ENCODE assay signal across 11 mouse cellular contexts in genomic region chr12:108706129-108706528, GRCm38 (mm10). TPM values are rescaled to one million over a fixed set of nuclear protein-coding genes. Genes with fewer than 3 reads are reported as not detected.
A peak's percentile ranks its signal among the peaks of the same experiment; 100 is the strongest.
DNase-seq lines count a peak whose midpoint lies in the region; ATAC-seq and TF ChIP-seq lines count a peak whose summit lies in the region.
"Had no signal": no experiment of that assay in that cellular context is flagged by ENCODE, and none has a peak within 500 bp of the region (broad histone marks: within the 10 kb centered on the region; RNA-seq: fewer than 3 reads in every experiment).

No protein-coding gene starts in this region.

- 47% methylated on average over 7 of the region's 7 CpGs for WGBS in intestine, postnatal 0 days
- 44% methylated on average over 7 of the region's 7 CpGs for WGBS in intestine, embryonic 15.5 days
- 35% methylated on average over 7 of the region's 7 CpGs for WGBS in stomach, postnatal 0 days

- H3K27me3 ChIP-seq in intestine, postnatal 0 days (replicated peaks; ENCODE audit: control insufficient read depth, insufficient read depth, low read length) = 0 out of 2 replicates have a peak, but pooled peaks cover 6% of the 10 kb centered on the region
- peaks cover 18% of the 10 kb centered on the region for H3K27me3 ChIP-seq in intestine, embryonic 15.5 days (replicated peaks)
- no peaks in the 10 kb centered on the region for H3K27me3 ChIP-seq in stomach, postnatal 0 days (ENCODE audit: control insufficient read depth, insufficient read depth, low read length)

- no peak for ATAC-seq in CD4-positive, CD25-positive, alpha-beta regulatory T cell, adult 4 months
- no peak for ATAC-seq in intestine, postnatal 0 days
- no peak for ATAC-seq in intestine, embryonic 15.5 days
- ATAC-seq in stomach, postnatal 0 days (ENCODE audit: low FRiP score, low TSS enrichment) = no peak

- DNase-seq in CD4-positive, CD25-positive, alpha-beta regulatory T cell, adult 2 months (ENCODE audit: low read depth, low spot score) = peak; percentile 63
- peak; percentile 30 for DNase-seq in thymus, postnatal 0 days (ENCODE audit: low spot score)
- no peak for DNase-seq in thymus, postnatal 4 days
- peak; percentile 15 for DNase-seq in stomach, postnatal 0 days (ENCODE audit: low spot score)
- DNase-seq in gastrocnemius, adult 18-20 months (ENCODE audit: low spot score) = no peak
- DNase-seq: adrenal gland, adult 8-10 months; heart, postnatal 36 days had no signal

- no peak overlapping the region for H3K4me3 ChIP-seq in intestine, postnatal 0 days (ENCODE audit: low read depth, low read length)
- H3K4me3 ChIP-seq in intestine, embryonic 15.5 days (replicated peaks) = no peak overlapping the region
- no peak overlapping the region for H3K4me3 ChIP-seq in stomach, postnatal 0 days (ENCODE audit: low read depth, low read length)
- H3K4me3 ChIP-seq: neural tube, embryonic 13.5 days had no signal

- TF ChIP-seq CTCF in intestine, postnatal 0 days (IDR thresholded peaks at IDR 0.05; ENCODE audit: low read depth) = peak; percentile 69
- peak; percentile 67 for TF ChIP-seq CTCF in stomach, postnatal 0 days (IDR thresholded peaks at IDR 0.05; ENCODE audit: low read depth)

- no peak overlapping the region for H3K9ac ChIP-seq in intestine, postnatal 0 days (ENCODE audit: low read depth, low read length)
- H3K9ac ChIP-seq in intestine, embryonic 15.5 days = no peak overlapping the region
- no peak overlapping the region for H3K9ac ChIP-seq in stomach, postnatal 0 days (ENCODE audit: low read length)
- H3K9ac ChIP-seq: neural tube, embryonic 13.5 days had no signal

- H3K36me3 ChIP-seq in intestine, postnatal 0 days (ENCODE audit: control insufficient read depth, insufficient read depth) = no peaks in the 10 kb centered on the region
- no peaks in the 10 kb centered on the region for H3K36me3 ChIP-seq in intestine, embryonic 15.5 days
- H3K36me3 ChIP-seq in stomach, postnatal 0 days (ENCODE audit: control insufficient read depth, insufficient read depth, low read length) = no peaks in the 10 kb centered on the region
- H3K36me3 ChIP-seq: neural tube, embryonic 13.5 days had no signal

- no peak overlapping the region for H3K4me2 ChIP-seq in intestine, postnatal 0 days (replicated peaks; ENCODE audit: low read depth)
- H3K4me2 ChIP-seq in intestine, embryonic 15.5 days (replicated peaks) = no peak overlapping the region
- H3K4me2 ChIP-seq in stomach, postnatal 0 days (replicated peaks; ENCODE audit: low read depth) = no peak overlapping the region
- H3K4me2 ChIP-seq: neural tube, embryonic 13.5 days had no signal

- 0 out of 2 replicates have a peak, but pooled peaks cover 1% of the 10 kb centered on the region for H3K4me1 ChIP-seq in intestine, postnatal 0 days (replicated peaks; ENCODE audit: control insufficient read depth, insufficient read depth, low read length)
- peaks cover 8% of the 10 kb centered on the region; the same call in 1 of the 2 replicates for H3K4me1 ChIP-seq in intestine, embryonic 15.5 days (replicated peaks)
- no peaks in the 10 kb centered on the region for H3K4me1 ChIP-seq in stomach, postnatal 0 days (replicated peaks; ENCODE audit: control insufficient read depth, insufficient read depth)

- no peak overlapping the region for H3K27ac ChIP-seq in intestine, postnatal 0 days (ENCODE audit: low read depth, low read length)
- no peak overlapping the region for H3K27ac ChIP-seq in intestine, embryonic 15.5 days
- H3K27ac ChIP-seq in stomach, postnatal 0 days (replicated peaks) = no peak overlapping the region
- H3K27ac ChIP-seq: neural tube, embryonic 13.5 days had no signal

- no peak for TF ChIP-seq EP300 in stomach, postnatal 0 days (optimal IDR thresholded peaks at IDR 0.05)

- H3K9me3 ChIP-seq in intestine, postnatal 0 days (ENCODE audit: control insufficient read depth) = no peaks in the 10 kb centered on the region
- H3K9me3 ChIP-seq in intestine, embryonic 15.5 days = no peaks in the 10 kb centered on the region
- no peaks in the 10 kb centered on the region for H3K9me3 ChIP-seq in stomach, postnatal 0 days (ENCODE audit: control insufficient read depth, low read length)
- H3K9me3 ChIP-seq: neural tube, embryonic 13.5 days had no signal

RNA-seq across cellular contexts. Expression of gene Degs2, which starts 4.0 kb away (rescaled TPM):
- 1 to 10 TPM; 7.4 to 7.8 TPM for polyA plus RNA-seq in CD4-positive, CD25-positive, alpha-beta regulatory T cell, adult 4 months (2017; shearing (Covaris generic))
- polyA plus RNA-seq in intestine, postnatal 0 days (2015; fragmentation: Nextera tagmentation; extraction: Ambion mirVana) = 264 and 273 TPM in 2 replicates
- 88.3 and 109 TPM in 2 replicates for polyA plus RNA-seq in intestine, embryonic 15.5 days (2015; fragmentation: Nextera tagmentation; extraction: Ambion mirVana)
- polyA plus RNA-seq in thymus, postnatal 0 days (2015; fragmentation: Nextera tagmentation; extraction: Ambion mirVana) = 16.3 and 16.6 TPM in 2 replicates
- 172 and 174 TPM in 2 replicates for polyA plus RNA-seq in stomach, postnatal 0 days (2015; fragmentation: Nextera tagmentation; extraction: Ambion mirVana)
- under 1 TPM in 1 of 2 experiments, not detected in 1; 0.28 TPM for total RNA-seq in gastrocnemius, adult 18-20 months (2021)
- total RNA-seq: adrenal gland, adult 8-10 months had no signal

Comparison
In these comparisons a context has a peak if more than half of its experiments do, and no peak if none do; other contexts are left out.
1. DNase-seq: peak in CD4-positive, CD25-positive, alpha-beta regulatory T cell, adult 2 months (single experiment), thymus, postnatal 0 days (single experiment) and stomach, postnatal 0 days (single experiment); none in thymus, postnatal 4 days (single experiment) and gastrocnemius, adult 18-20 months (single experiment).